Mouse (Mus musculus): Measurements from ENCODE around the gene Palm. TPM values are rescaled to one million over a fixed set of nuclear protein-coding genes. Genes with fewer than 3 reads are reported as not detected.

Gene Palm
- total RNA-seq, 2 experiments from 2014 or later, result 18.1 to 23.0 TPM

- peak overlapping the region; percentile 67 for H3K27ac ChIP-seq
- no peak for TF ChIP-seq CTCF (IDR thresholded peaks at IDR 0.05)
- intact Hi-C loops (cut with DNase I), result no loop called here
- peak overlapping the region; percentile 72 for H3K4me3 ChIP-seq
- DNase-seq, result peak; percentile 60
These were observed 15.4 kb upstream of the Palm start for GRCm38 (mm10) chr10:79778006-79778405.

GRCm38 (mm10) chr10:79779193-79779592 lies 14.2 kb upstream of the Palm start:
- Histone ChIP-seq H3K27ac (no peak overlapping the region), H3K4me3 (no peak overlapping the region)
- TF ChIP-seq CTCF (IDR thresholded peaks at IDR 0.05), result no peak
- DNase-seq, result no peak
- intact Hi-C loops (cut with DNase I), result loop anchor here (1.0 kb wide), 1 partner anchor 12 kb away; no protein-coding TSS in a partner anchor

- intact Hi-C loops (cut with DNase I), result loop anchor here (1.0 to 5.0 kb wide), 3 partner anchors 13 to 72 kb away; partner anchors contain the start of gene Ptbp1
- TF ChIP-seq CTCF (IDR thresholded peaks at IDR 0.05), result peak; percentile 86
- H3K27ac ChIP-seq, result peak overlapping the region; percentile 81
These were observed 13.3 kb upstream of the Palm start for GRCm38 (mm10) chr10:79779784-79780663.

GRCm38 (mm10) chr10:79780664-79781015 lies 12.7 kb upstream of the Palm start:
- peak overlapping the region; percentile 76 for H3K4me3 ChIP-seq
- H3K27ac ChIP-seq, result peak overlapping the region; percentile 81
- no peak for TF ChIP-seq CTCF (IDR thresholded peaks at IDR 0.05)
- DNase-seq, result no peak
- intact Hi-C loops (cut with DNase I), result loop anchor here (5.0 kb wide), 2 partner anchors 68 to 72 kb away; partner anchors contain the start of gene Ptbp1

More at GRCm38 (mm10) chr10:79779784-79780663, 13.3 kb upstream of the Palm start:
- peak overlapping the region; percentile 76 for H3K4me3 ChIP-seq
- peak; percentile 97 for DNase-seq

- intact Hi-C loops (cut with DNase I), result loop anchor here (5.0 kb wide), 2 partner anchors 69 to 71 kb away; partner anchors contain the start of gene Ptbp1
- DNase-seq, result no peak
- TF ChIP-seq CTCF (IDR thresholded peaks at IDR 0.05), result no peak
- peak overlapping the region; percentile 81 for H3K27ac ChIP-seq
- H3K4me3 ChIP-seq, result peak overlapping the region; percentile 76
These were observed 12.2 kb upstream of the Palm start for GRCm38 (mm10) chr10:79781139-79781538.

GRCm38 (mm10) chr10:79781956-79782355 lies 11.4 kb upstream of the Palm start:
- intact Hi-C loops (cut with DNase I), result loop anchor here (5.0 kb wide), 2 partner anchors 70 kb away; partner anchors contain the start of gene Ptbp1

GRCm38 (mm10) chr10:79783050-79783449 lies 10.3 kb upstream of the Palm start:
- Histone ChIP-seq H3K4me3 (no peak overlapping the region), H3K27ac (no peak overlapping the region)
- no peak for DNase-seq
- intact Hi-C loops (cut with DNase I), result loop anchor here (5.0 kb wide), 2 partner anchors 69 to 71 kb away; partner anchors contain the start of gene Ptbp1
- TF ChIP-seq CTCF (IDR thresholded peaks at IDR 0.05), result peak; percentile 28; the same call in 1 of the 2 replicates

More at GRCm38 (mm10) chr10:79781956-79782355, 11.4 kb upstream of the Palm start:
- no peak overlapping the region for H3K4me3 ChIP-seq
- H3K27ac ChIP-seq, result no peak overlapping the region
- no peak for DNase-seq
- no peak for TF ChIP-seq CTCF (IDR thresholded peaks at IDR 0.05)

GRCm38 (mm10) chr10:79783920-79784800 lies 9.2 kb upstream of the Palm start:
- H3K27ac ChIP-seq, result no peak overlapping the region
- intact Hi-C loops (cut with DNase I), result loop anchor here (5.0 kb wide), 2 partner anchors 68 to 72 kb away; partner anchors contain the start of gene Ptbp1
- no peak overlapping the region for H3K4me3 ChIP-seq
- no peak for DNase-seq
- TF ChIP-seq CTCF (IDR thresholded peaks at IDR 0.05), result peak; percentile 63

GRCm38 (mm10) chr10:79788386-79789158 lies 4.8 kb upstream of the Palm start:
- intact Hi-C loops (cut with DNase I), result loop anchor here (2.0 kb wide), 1 partner anchor 92 kb away; no protein-coding TSS in a partner anchor
- Histone ChIP-seq H3K4me3 (no peak overlapping the region), H3K27ac (no peak overlapping the region)
- TF ChIP-seq CTCF (IDR thresholded peaks at IDR 0.05), result peak; percentile 99
- peak; percentile 69 for DNase-seq

GRCm38 (mm10) chr10:79789581-79789980 lies 3.8 kb upstream of the Palm start:
- no peak for DNase-seq
- Histone ChIP-seq H3K4me3 (no peak overlapping the region), H3K27ac (no peak overlapping the region)
- intact Hi-C loops (cut with DNase I), result loop anchor here (2.0 kb wide), 1 partner anchor 93 kb away; no protein-coding TSS in a partner anchor
- no peak for TF ChIP-seq CTCF (IDR thresholded peaks at IDR 0.05)

- no peak for TF ChIP-seq CTCF (IDR thresholded peaks at IDR 0.05)
- Histone ChIP-seq H3K4me3 (no peak within 1 kb of the TSS), H3K27ac (no peak within 1 kb of the TSS)
- intact Hi-C loops (cut with DNase I), result no loop called here
- DNase-seq, result no peak
These were observed 2.5 kb upstream of the Palm start, which contains the start of gene Prss57 for GRCm38 (mm10) chr10:79790861-79791260. Gene Prss57 (minus strand): TSS chr10:79790961.

All from gastrocnemius, adult 2 months (tissue).